Mouse (Mus musculus) bone marrow macrophage, adult 2 months (primary cell): ENCODE measurements around the gene Axin1.
"Not testable (repeated sequence)": the region's sequence is repeated elsewhere in the genome, so short reads cannot be mapped to it uniquely, and the experiment has no call there.

Source experiments
- CTCF ChIP-seq: IDR thresholded peaks from 2 replicates; pipeline ENCODE4 v1.5.1; 2012; ENCODE audit warnings: low read depth, mild to moderate bottlenecking, low read length, moderate library complexity
- POLR2A ChIP-seq: IDR thresholded peaks from 2 replicates; pipeline ENCODE4 v1.6.1; 2012; ENCODE audit warnings: mild to moderate bottlenecking, low read depth, low read length, borderline replicate concordance

DNA sequence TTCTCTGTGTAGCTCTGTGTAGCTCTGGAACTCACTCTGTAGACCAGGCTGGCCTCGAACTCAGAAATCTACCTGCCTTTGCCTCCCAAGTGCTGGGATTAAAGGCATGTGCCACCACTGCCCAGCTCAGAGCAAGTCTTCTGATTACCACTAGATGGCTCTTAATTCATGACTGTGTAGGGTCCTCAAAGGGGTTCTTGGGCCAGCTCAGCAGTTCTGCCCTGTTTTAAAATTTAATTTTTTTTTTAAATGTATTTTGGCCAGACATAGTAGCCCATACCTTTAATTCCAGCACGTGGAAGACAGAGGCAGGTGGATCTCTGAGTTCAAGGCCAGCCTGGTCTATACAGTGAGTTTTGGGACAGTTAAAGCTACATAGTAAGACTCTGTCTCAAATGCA lies 36.8 kb downstream of the Axin1 start:
- not testable (repeated sequence) for TF ChIP-seq CTCF, POLR2A
